Mouse (Mus musculus) liver, postnatal 0 days (tissue): ENCODE measurements at regions not wholly inside any gene's neighbourhood (a gene's known extent, or its start where the extent isn't known, plus 50 kb on each side); places are given as distances from the start of the nearest gene placed in this dataset.

Experiments used
- CTCF ChIP-seq: sonication (generic); IDR thresholded peaks from 2 replicates; pipeline ENCODE4 v1.5.1; 2016; ENCODE audit warnings: antibody characterized with exemption, low read depth
- EP300 ChIP-seq: IDR thresholded peaks from 2 replicates; pipeline ENCODE4 v1.6.1; 2016; ENCODE audit warnings: antibody characterized with exemption, low read depth, mild to moderate bottlenecking

DNA sequence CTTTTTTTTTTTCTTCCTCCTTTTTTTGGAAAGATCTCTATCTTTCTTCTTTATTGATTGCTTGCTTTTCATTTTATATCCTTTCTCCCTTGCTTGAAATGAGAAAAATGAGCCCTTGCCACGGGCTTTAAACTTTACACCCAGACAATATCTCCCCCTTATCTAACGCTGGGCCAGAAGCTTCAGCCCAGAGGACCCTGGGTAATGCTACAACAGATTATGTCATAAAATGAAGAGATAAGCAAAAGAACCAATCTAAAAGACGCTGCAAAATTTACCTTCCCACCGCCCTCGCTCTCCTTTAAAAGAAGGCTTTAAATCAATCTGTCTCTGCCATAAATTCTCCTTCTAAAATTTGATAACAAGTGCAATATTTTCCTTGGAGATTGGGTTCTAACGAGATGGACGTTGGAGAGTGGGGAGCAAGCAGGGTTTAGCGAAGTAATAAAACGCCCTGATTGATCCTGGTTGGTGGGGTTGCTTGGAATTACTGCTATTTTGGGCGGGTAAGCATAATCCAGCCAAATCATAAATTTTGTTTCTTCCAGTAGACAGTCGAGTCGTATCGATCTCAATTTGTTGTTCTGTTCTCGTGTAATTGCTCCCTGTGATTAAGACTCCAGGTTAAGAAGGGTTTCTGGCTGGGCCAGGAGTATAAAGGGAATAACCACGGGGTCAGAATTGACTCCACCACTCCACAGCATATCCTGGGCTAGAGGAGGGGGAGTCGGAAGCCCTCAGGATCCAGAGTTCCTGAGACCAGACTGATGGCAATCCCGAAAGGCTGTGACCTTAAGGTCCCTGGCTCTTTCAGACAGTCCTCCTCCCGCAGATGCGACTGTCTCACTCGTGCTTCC is 318.9 kb downstream of the Gm9195 start:
- TF ChIP-seq CTCF (no peak), EP300 (no peak)
